Mouse (Mus musculus) embryonic facial prominence, embryonic 11.5 days (tissue): Measurements from ENCODE around the gene Lrrc28. TPM values are rescaled to one million over a fixed set of nuclear protein-coding genes. Genes with fewer than 3 reads are reported as not detected.
A peak's percentile ranks its signal among the peaks of the same experiment; 100 is the strongest.

ENCODE experiments used
- ATAC-seq: fragments of 200-750 bp; cut with Nextera tagmentation; replicated peaks from 2 replicates; pipeline ENCODE4 v1.8.0; 2017; ENCODE audit warnings: low read depth; ENCODE audit not compliant: insufficient number of reproducible peaks, low FRiP score, low TSS enrichment
- DNase-seq: peaks from one replicate; pipeline ENCODE4 v3.0.0-alpha.2; 2015; ENCODE audit warnings: low spot score
- H3K27ac ChIP-seq: fragments of 300-500 bp; sonication (generic); replicated peaks from 2 replicates; pipeline ENCODE4 v1.5.1; 2014; ENCODE audit warnings: mild to moderate bottlenecking, low read depth, low read length, control low read depth
- H3K27me3 ChIP-seq: fragments of 300-500 bp; sonication (generic); 2 replicates; pipeline ENCODE4 v1.6.1; 2014; ENCODE audit warnings: mild to moderate bottlenecking, low read length, moderate library complexity, mixed read lengths; ENCODE audit not compliant: control insufficient read depth, insufficient read depth
- H3K36me3 ChIP-seq: fragments of 300-500 bp; sonication (generic); replicated peaks from 2 replicates; pipeline ENCODE4 v1.6.1; 2014; ENCODE audit warnings: low read depth, mild to moderate bottlenecking, low read length, moderate library complexity, mixed read lengths; ENCODE audit not compliant: control insufficient read depth, insufficient read depth
- H3K4me1 ChIP-seq: fragments of 300-500 bp; sonication (generic); 2 replicates; pipeline ENCODE4 v1.6.1; 2014; ENCODE audit warnings: low read length, mixed read lengths; ENCODE audit not compliant: control insufficient read depth, insufficient read depth
- H3K4me2 ChIP-seq: fragments of 300-500 bp; sonication (generic); 2 replicates; pipeline ENCODE4 v1.6.1; 2014; ENCODE audit warnings: low read depth, mild to moderate bottlenecking, control low read depth, low read length, moderate library complexity
- H3K4me3 ChIP-seq: fragments of 300-500 bp; sonication (generic); 2 replicates; pipeline ENCODE4 v1.5.1; 2014; ENCODE audit warnings: low read depth, low read length, control low read depth
- H3K9ac ChIP-seq: fragments of 300-500 bp; sonication (generic); replicated peaks from 2 replicates; pipeline ENCODE4 v1.6.1; 2014; ENCODE audit warnings: mild to moderate bottlenecking, control low read depth, low read length
- H3K9me3 ChIP-seq: fragments of 300-500 bp; sonication (generic); replicated peaks from 2 replicates; pipeline ENCODE4 v1.6.1; 2016; ENCODE audit warnings: mild to moderate bottlenecking, low read length, inconsistent platforms, mixed read lengths; ENCODE audit not compliant: control insufficient read depth
- WGBS: fragments of 180-500 bp; shearing (Covaris S2); extraction: QIAGEN DNeasy Blood & Tissue Kit; methylation state at CpG from one replicate; pipeline ENCODE4 v1.1.7; 2014; 5-methylcytosine and 5-hydroxymethylcytosine counted together
- polyA plus RNA-seq: library from polyadenylated mRNA; unstranded; fragments of >200 nt; fragmentation: Nextera tagmentation; extraction: Ambion mirVana; gene quantifications from 2 replicates; pipeline ENCODE4 v1.2.1, GENCODE M21; 2014

Lrrc28 gene
- polyA plus RNA-seq, 1 experiment from 2014 or later, result 27.6 TPM

DNA sequence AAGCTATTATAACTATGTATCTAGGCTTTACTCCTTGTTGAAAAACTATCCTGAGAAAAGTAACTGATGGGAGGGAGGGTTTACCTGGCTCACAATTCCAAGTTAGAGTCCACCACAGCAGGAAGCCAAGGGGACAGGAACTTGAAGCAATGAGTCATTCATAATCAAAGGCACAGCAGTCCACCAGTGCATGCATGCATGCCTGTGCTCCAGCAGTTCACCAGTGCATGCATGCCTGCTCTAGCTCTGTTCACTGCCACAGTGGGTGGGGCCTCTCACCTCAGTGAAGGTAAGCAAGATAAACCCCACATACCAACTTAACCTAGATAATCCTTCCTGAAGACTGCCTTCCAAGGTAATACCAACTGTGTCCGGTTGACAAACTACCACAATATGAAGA, 38.8 kb downstream of the Lrrc28 start:
- Histone ChIP-seq H3K4me3 (no peak overlapping the region), H3K36me3 (no peaks in the 10 kb centered on the region), H3K27me3 (no peaks in the 10 kb centered on the region), H3K9ac (no peak overlapping the region), H3K4me2 (no peak overlapping the region), H3K4me1 (no peaks in the 10 kb centered on the region), H3K9me3 (no peaks in the 10 kb centered on the region), H3K27ac (no peak overlapping the region)
- ATAC-seq (no peak), DNase-seq (no peak)
- WGBS, result 97% methylated on average over 1 of the region's 1 CpGs

DNA sequence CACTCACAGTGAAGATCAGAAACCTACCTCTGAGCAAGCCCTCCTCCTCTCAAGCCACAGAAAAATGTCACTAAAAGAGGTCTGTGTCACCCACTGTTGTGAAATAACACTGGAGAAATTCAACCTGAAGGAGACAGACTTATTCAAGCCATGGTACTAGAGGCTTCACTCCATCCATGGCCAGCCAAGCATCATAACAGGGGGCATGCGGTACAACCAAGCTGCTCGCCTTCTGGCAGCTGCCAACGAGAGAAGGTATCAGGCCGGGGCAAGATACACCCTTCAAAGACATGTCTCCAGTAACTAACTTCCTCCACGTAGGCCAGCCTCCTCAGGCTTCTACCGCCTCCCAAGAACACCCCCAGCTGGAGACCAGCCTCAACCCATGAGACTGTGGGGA, 40.0 kb downstream of the Lrrc28 start:
- ATAC-seq (no peak), DNase-seq (no peak)
- no peaks in the 10 kb centered on the region for H3K9me3 ChIP-seq
- no peak overlapping the region for H3K4me3 ChIP-seq
- 87% methylated on average over 6 of the region's 6 CpGs for WGBS
- H3K9ac ChIP-seq, result no peak overlapping the region
- no peaks in the 10 kb centered on the region for H3K27me3 ChIP-seq
- no peaks in the 10 kb centered on the region for H3K4me1 ChIP-seq
- no peaks in the 10 kb centered on the region for H3K36me3 ChIP-seq
- H3K4me2 ChIP-seq, result no peak overlapping the region
- no peak overlapping the region for H3K27ac ChIP-seq

DNA sequence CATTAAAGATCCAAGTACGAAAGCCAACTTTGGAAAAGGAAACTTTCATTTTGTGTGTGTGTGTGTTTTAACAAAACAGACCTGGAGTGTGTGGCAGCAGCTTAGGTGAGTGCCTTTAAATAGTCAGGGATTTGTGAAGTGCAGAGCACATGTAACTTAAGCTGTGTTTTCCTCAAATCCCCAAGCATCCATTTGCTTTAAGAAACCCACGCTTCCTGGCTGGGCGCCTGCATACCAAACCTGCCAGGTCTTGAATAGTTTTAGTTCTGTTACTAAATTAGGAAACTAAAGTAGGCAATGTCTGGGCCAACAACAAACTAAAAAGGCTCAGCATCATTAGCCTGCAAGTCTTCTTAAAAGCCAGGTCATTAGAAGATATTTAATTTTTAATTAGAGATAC, 47.0 kb downstream of the Lrrc28 start:
- H3K4me1 ChIP-seq, result no peaks in the 10 kb centered on the region
- H3K27ac ChIP-seq, result no peak overlapping the region; the same call in 1 of the 2 replicates
- DNase-seq (peak; percentile 33), ATAC-seq (no peak)
- H3K4me3 ChIP-seq, result no peak overlapping the region
- H3K27me3 ChIP-seq, result no peaks in the 10 kb centered on the region
- no peaks in the 10 kb centered on the region for H3K9me3 ChIP-seq
- WGBS, result 53% methylated on average over 3 of the region's 3 CpGs
- no peak overlapping the region for H3K9ac ChIP-seq
- no peak overlapping the region for H3K4me2 ChIP-seq
- H3K36me3 ChIP-seq, result no peaks in the 10 kb centered on the region

DNA sequence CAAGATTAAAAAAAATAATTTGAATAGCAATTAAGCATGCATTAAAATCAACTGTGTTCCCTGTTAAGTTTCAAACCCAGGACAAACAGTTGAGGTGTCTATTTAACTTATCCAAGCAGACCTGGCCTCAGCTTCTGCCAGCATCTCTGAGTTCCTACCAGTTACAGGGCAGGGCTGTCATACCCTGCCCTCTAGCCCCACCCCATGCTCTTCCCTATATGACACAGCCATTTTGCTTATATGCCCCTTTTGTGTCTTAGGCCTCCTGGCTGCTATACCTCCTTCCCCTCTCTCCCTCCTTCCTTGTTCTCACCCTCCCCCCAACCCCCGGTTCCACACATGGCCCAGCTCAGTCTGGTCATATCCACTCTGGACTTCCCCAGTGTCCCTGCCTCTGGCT, 48.1 kb downstream of the Lrrc28 start:
- Histone ChIP-seq H3K9ac (no peak overlapping the region), H3K4me3 (no peak overlapping the region), H3K27ac (no peak overlapping the region), H3K36me3 (no peaks in the 10 kb centered on the region), H3K9me3 (no peaks in the 10 kb centered on the region), H3K4me2 (no peak overlapping the region), H3K4me1 (no peaks in the 10 kb centered on the region), H3K27me3 (no peaks in the 10 kb centered on the region)
- ATAC-seq (no peak), DNase-seq (no peak)
- 90% methylated on average over 1 of the region's 1 CpGs for WGBS

DNA sequence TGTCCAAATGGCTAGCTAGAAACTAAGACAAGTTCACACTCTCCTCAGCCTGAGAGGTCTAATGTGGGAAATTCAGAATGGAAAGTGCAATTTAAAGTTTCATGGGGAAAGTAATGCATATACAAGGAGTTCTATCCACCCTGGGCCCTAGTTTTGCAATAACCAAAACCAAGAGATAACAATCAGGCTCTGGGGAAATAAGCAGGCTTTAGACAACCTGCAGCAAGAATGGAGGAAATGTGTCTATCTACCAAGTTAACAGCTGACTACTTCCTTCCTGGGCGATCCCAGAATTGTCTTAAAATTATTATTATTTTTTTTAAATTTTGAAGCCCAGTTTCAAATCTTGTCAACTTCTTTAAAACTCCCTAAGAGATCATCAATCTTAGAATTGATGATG, 48.7 kb downstream of the Lrrc28 start:
- no peaks in the 10 kb centered on the region for H3K9me3 ChIP-seq
- WGBS, result 91% methylated on average over 1 of the region's 1 CpGs
- no peak overlapping the region for H3K4me3 ChIP-seq
- no peaks in the 10 kb centered on the region for H3K27me3 ChIP-seq
- DNase-seq, result no peak
- H3K4me2 ChIP-seq, result no peak overlapping the region
- H3K9ac ChIP-seq, result no peak overlapping the region
- no peaks in the 10 kb centered on the region for H3K4me1 ChIP-seq
- H3K27ac ChIP-seq, result no peak overlapping the region
- ATAC-seq, result no peak
- H3K36me3 ChIP-seq, result no peaks in the 10 kb centered on the region

DNA sequence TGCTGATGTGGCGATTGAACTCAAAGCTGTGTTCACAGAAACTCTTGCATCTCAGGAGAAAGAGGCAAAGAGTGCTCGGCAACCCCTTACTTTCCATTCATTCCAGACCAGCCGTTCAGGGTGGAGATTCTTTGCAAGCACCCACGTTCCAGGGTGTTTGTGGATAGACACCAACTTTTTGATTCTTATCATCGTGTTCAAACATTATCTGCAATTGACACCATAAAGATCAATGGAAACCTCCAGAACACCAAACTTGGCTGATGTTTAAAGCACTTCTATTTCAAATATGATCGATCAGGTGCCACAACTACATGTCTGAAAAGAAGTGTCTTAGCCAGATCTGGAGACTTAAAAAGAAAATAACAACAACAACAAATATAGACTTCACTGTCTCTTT, 51.2 kb downstream of the Lrrc28 start:
- ATAC-seq (no peak), DNase-seq (no peak)
- Histone ChIP-seq H3K9me3 (no peaks in the 10 kb centered on the region), H3K27ac (no peak overlapping the region), H3K4me1 (no peaks in the 10 kb centered on the region), H3K27me3 (no peaks in the 10 kb centered on the region), H3K36me3 (no peaks in the 10 kb centered on the region), H3K9ac (no peak overlapping the region), H3K4me2 (no peak overlapping the region), H3K4me3 (no peak overlapping the region)
- WGBS, result 86% methylated on average over 6 of the region's 6 CpGs

DNA sequence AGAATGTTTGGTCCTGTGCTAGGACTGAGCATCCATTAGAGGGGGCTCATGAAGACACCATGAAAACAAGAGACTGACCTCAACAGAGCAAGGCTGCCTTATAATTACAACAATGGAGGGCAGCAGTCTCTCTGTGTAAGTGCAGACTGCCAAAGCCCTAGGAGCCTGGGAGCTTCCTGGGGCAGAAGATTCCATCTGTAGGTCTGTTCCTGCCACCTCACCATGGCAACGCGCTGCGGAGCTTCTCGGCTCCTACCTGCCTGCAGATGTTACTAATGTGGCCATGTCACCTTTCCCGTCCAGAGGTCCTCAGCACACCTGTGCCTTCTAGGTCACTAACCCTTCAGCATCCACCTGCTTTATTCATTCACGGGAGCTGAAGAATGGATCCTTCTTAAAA, 52.4 kb downstream of the Lrrc28 start:
- Histone ChIP-seq H3K27me3 (no peaks in the 10 kb centered on the region), H3K36me3 (no peaks in the 10 kb centered on the region), H3K27ac (no peak overlapping the region), H3K9ac (no peak overlapping the region), H3K4me1 (no peaks in the 10 kb centered on the region), H3K4me2 (no peak overlapping the region), H3K9me3 (no peaks in the 10 kb centered on the region), H3K4me3 (no peak overlapping the region)
- ATAC-seq, result no peak
- 94% methylated on average over 6 of the region's 6 CpGs for WGBS
- no peak for DNase-seq

DNA sequence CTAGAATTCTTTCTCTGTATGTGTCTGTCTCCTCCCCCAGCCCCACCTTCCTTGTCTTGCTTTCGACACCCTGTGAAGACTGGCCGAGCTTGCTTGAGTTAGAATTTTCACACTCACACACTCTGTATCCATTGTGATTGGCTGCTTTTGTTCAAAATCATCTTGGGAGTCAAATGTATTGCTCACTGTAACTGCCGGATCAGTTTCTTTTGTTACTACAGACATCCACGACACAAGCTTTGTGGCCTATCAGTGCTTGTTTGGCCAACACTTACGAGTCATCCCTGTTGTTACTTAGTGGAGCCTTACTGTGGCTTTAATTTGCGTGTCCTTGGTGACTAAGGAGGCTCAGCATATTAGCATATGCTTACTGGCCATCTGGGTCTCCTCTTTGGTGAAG, 56.3 kb downstream of the Lrrc28 start:
- Histone ChIP-seq H3K4me1 (no peaks in the 10 kb centered on the region), H3K4me2 (no peak overlapping the region), H3K27ac (no peak overlapping the region), H3K36me3 (no peaks in the 10 kb centered on the region), H3K4me3 (no peak overlapping the region), H3K9me3 (no peaks in the 10 kb centered on the region), H3K27me3 (no peaks in the 10 kb centered on the region), H3K9ac (no peak overlapping the region)
- DNase-seq (no peak), ATAC-seq (no peak)
- 67% methylated on average over 6 of the region's 6 CpGs for WGBS

DNA sequence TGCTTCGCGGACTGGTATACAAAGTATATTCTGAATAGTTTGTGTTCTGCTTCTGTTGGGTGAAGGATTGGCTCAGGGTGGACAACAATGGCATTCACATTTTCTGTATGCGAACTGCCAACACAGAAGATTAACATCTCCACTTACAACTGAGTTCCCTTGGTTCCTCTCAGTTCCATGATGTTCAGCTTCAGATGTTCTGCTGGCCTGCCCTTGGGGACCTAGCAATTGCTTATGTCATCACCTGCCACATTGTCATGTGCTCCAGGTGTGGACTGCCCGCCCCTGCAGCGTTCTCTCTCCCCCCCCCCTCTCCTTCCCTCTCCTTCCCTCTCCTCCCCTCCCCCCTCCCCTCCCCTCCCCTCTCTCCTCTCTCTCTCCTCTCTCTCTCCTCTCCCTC, 58.6 kb downstream of the Lrrc28 start:
- 69% methylated on average over 5 of the region's 5 CpGs for WGBS
- DNase-seq (no peak), ATAC-seq (no peak)
- H3K27me3 ChIP-seq, result no peaks in the 10 kb centered on the region
- H3K36me3 ChIP-seq, result no peaks in the 10 kb centered on the region
- H3K9ac ChIP-seq, result no peak overlapping the region
- no peak overlapping the region for H3K4me2 ChIP-seq
- H3K27ac ChIP-seq, result no peak overlapping the region
- no peaks in the 10 kb centered on the region for H3K9me3 ChIP-seq
- H3K4me1 ChIP-seq, result no peaks in the 10 kb centered on the region
- H3K4me3 ChIP-seq, result no peak overlapping the region
